Comparison of ENCODE assay signal across 9 mouse cellular contexts in the genomic region with DNA sequence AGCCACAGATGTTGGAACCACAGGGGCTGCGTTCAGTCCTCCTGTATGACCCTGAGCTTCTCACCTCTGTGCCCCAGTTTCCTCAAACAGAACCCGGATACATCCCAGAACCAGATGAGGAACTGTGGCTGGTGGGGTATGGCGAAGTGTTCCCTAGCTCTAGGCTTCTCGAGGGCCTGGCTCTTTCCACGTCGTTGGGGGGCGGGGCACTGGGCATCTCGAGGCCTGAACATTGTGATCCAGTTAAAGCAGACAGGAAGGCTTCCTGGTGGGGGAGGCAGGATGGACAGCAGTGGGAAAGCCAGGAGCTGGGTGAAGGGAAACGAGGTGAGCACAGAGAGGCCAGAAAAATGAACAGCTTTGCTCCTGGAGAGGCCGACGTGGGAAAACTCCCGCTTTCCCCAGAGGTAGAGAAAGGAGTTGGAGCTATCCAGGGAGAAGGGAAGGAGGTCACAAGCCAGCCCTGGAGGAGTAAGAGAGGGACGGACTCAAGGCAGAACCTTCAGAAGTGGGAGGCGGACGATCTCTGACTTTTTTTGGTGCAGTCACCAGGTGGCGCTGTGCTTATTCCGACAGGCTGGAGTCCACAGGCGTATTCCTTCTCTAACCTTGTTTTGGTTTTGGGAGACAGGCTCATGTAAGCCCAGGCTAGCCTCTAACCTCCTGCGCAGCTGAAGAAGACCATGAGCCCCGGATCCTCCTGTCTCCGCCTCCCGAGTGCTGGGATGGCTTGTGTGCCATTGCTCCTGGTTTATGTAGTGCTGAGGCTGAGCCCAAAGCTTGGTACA. TPM values are rescaled to one million over a fixed set of nuclear protein-coding genes. Genes with fewer than 3 reads are reported as not detected.
DNase-seq lines count a peak whose midpoint lies in the region; ATAC-seq and TF ChIP-seq lines count a peak whose summit lies in the region.
"Had no signal": no experiment of that assay in that cellular context is flagged by ENCODE, and none has a peak within 500 bp of the region (broad histone marks: within the 10 kb centered on the region; RNA-seq: fewer than 3 reads in every experiment).

No protein-coding gene starts in this region.

- peak; percentile 82 for TF ChIP-seq CTCF in kidney, postnatal 0 days (IDR thresholded peaks at IDR 0.05; ENCODE audit: low read depth)

- peaks cover 22% of the 10 kb centered on the region for H3K4me1 ChIP-seq in kidney, postnatal 0 days (replicated peaks; ENCODE audit: insufficient read depth, low read length)
- peaks cover 52% of the 10 kb centered on the region for H3K4me1 ChIP-seq in liver, embryonic 13.5 days (replicated peaks)

- H3K27ac ChIP-seq in kidney, postnatal 0 days, result no peak overlapping the region
- no peak overlapping the region for H3K27ac ChIP-seq in liver, embryonic 13.5 days
- H3K27ac ChIP-seq: hindbrain, embryonic 15.5 days had no signal

- no peaks in the 10 kb centered on the region for H3K36me3 ChIP-seq in kidney, postnatal 0 days (ENCODE audit: insufficient read depth, low read length)
- H3K36me3 ChIP-seq in liver, embryonic 13.5 days, result no peaks in the 10 kb centered on the region
- H3K36me3 ChIP-seq: hindbrain, embryonic 15.5 days had no signal

- H3K9me3 ChIP-seq in kidney, postnatal 0 days (replicated peaks; ENCODE audit: low read length), result no peaks in the 10 kb centered on the region
- no peaks in the 10 kb centered on the region for H3K9me3 ChIP-seq in liver, embryonic 13.5 days (replicated peaks)
- H3K9me3 ChIP-seq: hindbrain, embryonic 15.5 days had no signal

- peak; percentile 88 for DNase-seq in CD4-positive, CD25-positive, alpha-beta regulatory T cell, adult 2 months (ENCODE audit: low read depth, low spot score)
- DNase-seq in adrenal gland, adult 8-10 months, result peak; percentile 64
- DNase-seq in embryo, embryonic 11.5 days (ENCODE audit: low read depth, low spot score), result peak; percentile 64
- peak; percentile 79 for DNase-seq in heart, adult 8-10 months (ENCODE audit: low spot score)
- peak; percentile 91 for DNase-seq in kidney, postnatal 0 days (ENCODE audit: low spot score)
- peak; percentile 64 for DNase-seq in liver, embryonic 13.5 days
- DNase-seq in neural tube, embryonic 10.5 days (ENCODE audit: extremely low spot score, low spot score), result peak; percentile 77
- DNase-seq in testis, postnatal 10 days (ENCODE audit: low spot score), result peak; percentile 91

- 15% methylated on average over 22 of the region's 22 CpGs for WGBS in kidney, postnatal 0 days
- 15% methylated on average over 22 of the region's 22 CpGs for WGBS in liver, embryonic 13.5 days (ENCODE audit: insufficient replicate concordance)

- H3K27me3 ChIP-seq in kidney, postnatal 0 days (ENCODE audit: insufficient read depth, low read length), result no peaks in the 10 kb centered on the region
- H3K27me3 ChIP-seq in liver, embryonic 13.5 days, result peaks cover 23% of the 10 kb centered on the region; the same call in 1 of the 2 replicates

- H3K4me3 ChIP-seq in kidney, postnatal 0 days (replicated peaks; ENCODE audit: low read depth, low read length), result no peak overlapping the region
- H3K4me3 ChIP-seq in liver, embryonic 13.5 days (replicated peaks), result no peak overlapping the region
- H3K4me3 ChIP-seq: hindbrain, embryonic 15.5 days had no signal

- no peak for ATAC-seq in kidney, postnatal 0 days (replicated peaks; ENCODE audit: low FRiP score, low read depth)
- 0 out of 2 replicates have a peak, but pooled peaks have one; percentile 1 for ATAC-seq in liver, embryonic 13.5 days (ENCODE audit: low read depth)

- peak overlapping the region; percentile 24; the same call in 1 of the 2 replicates for H3K4me2 ChIP-seq in kidney, postnatal 0 days (ENCODE audit: low read length)
- 0 out of 2 replicates have a peak overlapping the region, but pooled peaks have one; percentile 8 for H3K4me2 ChIP-seq in liver, embryonic 13.5 days
- H3K4me2 ChIP-seq: hindbrain, embryonic 15.5 days had no signal

- no peak overlapping the region for H3K9ac ChIP-seq in kidney, postnatal 0 days (ENCODE audit: low read depth, low read length)
- no peak overlapping the region; the same call in 1 of the 2 replicates for H3K9ac ChIP-seq in liver, embryonic 13.5 days
- H3K9ac ChIP-seq: hindbrain, embryonic 15.5 days had no signal

RNA-seq across cellular contexts. Expression of gene Elane, which starts 2.6 kb away (rescaled TPM):
- total RNA-seq in adrenal gland, adult 8-10 months (2022), result not detected
- total RNA-seq in heart, adult 8-10 months (2022), result under 1 TPM in 1 of 4 experiments, not detected in 3; 0.57 TPM
- polyA plus RNA-seq in kidney, postnatal 0 days (2015; fragmentation: Nextera tagmentation; extraction: Ambion mirVana), result 0.14 TPM in 1 of 2 replicates, not detected in the other
- polyA plus RNA-seq in liver, embryonic 13.5 days (2015; fragmentation: Nextera tagmentation; extraction: Ambion mirVana), result 47.1 and 59.3 TPM in 2 replicates
- polyA plus RNA-seq: hindbrain, embryonic 15.5 days had no signal

RNA-seq across cellular contexts. Expression of gene Cfd, which starts 7.2 kb away (rescaled TPM):
- total RNA-seq in adrenal gland, adult 8-10 months (2022), result 1,000 to 10,000 TPM in 2 of 4 experiments, 100 to 1,000 TPM in 2; 123 to 1,857 (median 821) TPM
- 10 to 100 TPM; 12.7 to 46.8 (median 17.8) TPM for total RNA-seq in heart, adult 8-10 months (2022)
- 0.13 TPM in 1 of 2 replicates, not detected in the other for polyA plus RNA-seq in kidney, postnatal 0 days (2015; fragmentation: Nextera tagmentation; extraction: Ambion mirVana)
- polyA plus RNA-seq in liver, embryonic 13.5 days (2015; fragmentation: Nextera tagmentation; extraction: Ambion mirVana), result not detected in 2 replicates
- polyA plus RNA-seq: hindbrain, embryonic 15.5 days had no signal

RNA-seq across cellular contexts. Expression of gene Plppr3, which starts 9.1 kb away (rescaled TPM):
- total RNA-seq in adrenal gland, adult 8-10 months (2022), result 1 to 10 TPM; 1.7 to 4.3 (median 3.0) TPM
- total RNA-seq in heart, adult 8-10 months (2022), result under 1 TPM in 3 of 4 experiments, not detected in 1; 0.19 to 0.41 (median 0.29) TPM
- 37.0 and 41.5 TPM in 2 replicates for polyA plus RNA-seq in kidney, postnatal 0 days (2015; fragmentation: Nextera tagmentation; extraction: Ambion mirVana)
- 5.7 and 5.8 TPM in 2 replicates for polyA plus RNA-seq in liver, embryonic 13.5 days (2015; fragmentation: Nextera tagmentation; extraction: Ambion mirVana)

RNA-seq across cellular contexts. Expression of gene Prtn3, which starts 9.2 kb away (rescaled TPM):
- total RNA-seq in adrenal gland, adult 8-10 months (2022), result under 1 TPM in 1 of 4 experiments, not detected in 3; 0.35 TPM
- total RNA-seq in heart, adult 8-10 months (2022), result 1 to 10 TPM in 1 of 4 experiments, not detected in 3; 2.4 TPM
- polyA plus RNA-seq in kidney, postnatal 0 days (2015; fragmentation: Nextera tagmentation; extraction: Ambion mirVana), result 6.5 and 7.9 TPM in 2 replicates
- 54.8 and 64.6 TPM in 2 replicates for polyA plus RNA-seq in liver, embryonic 13.5 days (2015; fragmentation: Nextera tagmentation; extraction: Ambion mirVana)

RNA-seq across cellular contexts. Expression of gene Med16, which starts 25.2 kb away (rescaled TPM):
- total RNA-seq in adrenal gland, adult 8-10 months (2022), result 10 to 100 TPM; 50.9 to 60.7 (median 57.8) TPM
- 10 to 100 TPM; 48.5 to 65.2 (median 53.3) TPM for total RNA-seq in heart, adult 8-10 months (2022)
- 44.9 and 49.0 TPM in 2 replicates for polyA plus RNA-seq in kidney, postnatal 0 days (2015; fragmentation: Nextera tagmentation; extraction: Ambion mirVana)
- 16.9 and 19.0 TPM in 2 replicates for polyA plus RNA-seq in liver, embryonic 13.5 days (2015; fragmentation: Nextera tagmentation; extraction: Ambion mirVana)
